ENCODE assay signal across 9 mouse cellular contexts in the genomic region with DNA sequence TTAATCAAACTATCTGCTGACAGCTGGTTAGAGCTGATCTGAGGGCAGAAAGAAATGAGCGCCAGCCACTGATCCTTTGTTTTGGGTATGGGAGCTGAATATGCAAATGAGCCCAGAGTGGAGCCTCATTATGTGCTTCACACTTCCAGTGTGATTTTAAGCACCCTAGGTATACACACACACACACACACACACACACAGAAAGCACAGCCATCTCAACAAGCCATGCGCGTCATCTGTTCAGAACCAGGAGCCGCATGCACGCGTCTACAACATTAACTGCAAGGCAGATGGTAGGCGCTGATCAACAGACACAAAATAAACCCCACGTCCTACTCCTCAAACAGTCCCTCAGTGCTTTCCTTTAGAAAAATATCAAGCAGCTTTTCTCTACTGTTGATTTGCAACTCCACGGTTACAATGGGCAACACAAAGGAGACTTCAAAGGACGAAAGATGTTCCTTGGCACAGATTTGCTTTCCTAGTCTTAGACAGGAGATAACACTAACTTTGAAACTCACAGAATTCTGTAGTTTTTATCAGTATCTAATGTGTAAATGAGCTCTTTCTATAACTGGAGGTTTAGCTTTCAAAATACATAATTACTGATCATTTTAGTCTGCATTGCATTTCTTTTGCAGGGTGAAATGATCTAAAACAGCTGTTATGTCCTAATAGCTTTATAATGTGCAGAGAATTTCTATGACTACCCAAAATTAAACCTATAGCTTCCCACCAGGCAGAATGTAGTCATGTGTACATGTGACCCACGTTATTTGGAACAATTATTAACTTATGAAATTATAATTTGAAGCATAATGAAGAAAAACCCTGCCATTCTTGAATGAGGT.
DNase-seq lines count a peak whose midpoint lies in the region; ATAC-seq and TF ChIP-seq lines count a peak whose summit lies in the region.
"Had no signal": no experiment of that assay in that cellular context is flagged by ENCODE, and none has a peak within 500 bp of the region (broad histone marks: within the 10 kb centered on the region; RNA-seq: fewer than 3 reads in every experiment).

No protein-coding gene starts in this region.

- H3K27me3 ChIP-seq in lung, embryonic 14.5 days (ENCODE audit: insufficient read depth, low read length): no peaks in the 10 kb centered on the region
- no peaks in the 10 kb centered on the region for H3K27me3 ChIP-seq in hindbrain, embryonic 13.5 days
- H3K27me3 ChIP-seq in kidney, embryonic 15.5 days: no peaks in the 10 kb centered on the region

- ATAC-seq in lung, embryonic 14.5 days (ENCODE audit: insufficient read depth): peak; percentile 54
- ATAC-seq in hindbrain, embryonic 13.5 days (ENCODE audit: low FRiP score): no peak
- ATAC-seq in kidney, embryonic 15.5 days (replicated peaks; ENCODE audit: low FRiP score): no peak

- H3K9ac ChIP-seq in lung, embryonic 14.5 days: no peak overlapping the region
- H3K9ac ChIP-seq in hindbrain, embryonic 13.5 days: no peak overlapping the region
- H3K9ac ChIP-seq in kidney, embryonic 15.5 days: no peak overlapping the region

- peaks cover 3% of the 10 kb centered on the region; the same call in 1 of the 2 replicates for H3K4me1 ChIP-seq in lung, embryonic 14.5 days (ENCODE audit: insufficient read depth)
- peaks cover 30% of the 10 kb centered on the region for H3K4me1 ChIP-seq in hindbrain, embryonic 13.5 days (replicated peaks)
- H3K4me1 ChIP-seq in kidney, embryonic 15.5 days: 0 out of 2 replicates have a peak, but pooled peaks cover 2% of the 10 kb centered on the region

- 0 out of 2 replicates have a peak overlapping the region, but pooled peaks have one; percentile 15 for H3K4me2 ChIP-seq in lung, embryonic 14.5 days
- H3K4me2 ChIP-seq in hindbrain, embryonic 13.5 days: no peak overlapping the region; the same call in 1 of the 2 replicates
- H3K4me2 ChIP-seq in kidney, embryonic 15.5 days: no peak overlapping the region

- H3K4me3 ChIP-seq in lung, embryonic 14.5 days (ENCODE audit: low read depth, low read length): no peak overlapping the region
- no peak overlapping the region for H3K4me3 ChIP-seq in hindbrain, embryonic 13.5 days
- no peak overlapping the region for H3K4me3 ChIP-seq in kidney, embryonic 15.5 days (replicated peaks)

- no peaks in the 10 kb centered on the region for H3K36me3 ChIP-seq in lung, embryonic 14.5 days (ENCODE audit: insufficient read depth)
- H3K36me3 ChIP-seq in hindbrain, embryonic 13.5 days: no peaks in the 10 kb centered on the region
- H3K36me3 ChIP-seq in kidney, embryonic 15.5 days: 0 out of 2 replicates have a peak, but pooled peaks cover 8% of the 10 kb centered on the region

- intact Hi-C loops in left cerebral cortex, postnatal 25 days (cut with DNase I): no loop called here

- peak; percentile 65 for DNase-seq in lung, embryonic 14.5 days
- DNase-seq in lung, postnatal 10 days: no peak
- peak; percentile 80 to 83 for DNase-seq in left cerebral cortex, postnatal 25 days (ENCODE audit: low spot score in 2 of 2)
- peak; percentile 86 to 93 for DNase-seq in right cerebral cortex, postnatal 10 days (ENCODE audit: low spot score in 2 of 2)
- no peak for DNase-seq in kidney, adult 11 months
- DNase-seq in adrenal gland, adult (ENCODE audit: inconsistent age in 2 of 2, low spot score in 1 of 2): no peak
- DNase-seq: thymus, adult 18-20 months had no signal

- TF ChIP-seq CTCF in lung, embryonic 14.5 days (IDR thresholded peaks at IDR 0.05; ENCODE audit: low read depth): no peak

- 48% methylated on average over 11 of the region's 11 CpGs for WGBS in lung, embryonic 14.5 days
- WGBS in hindbrain, embryonic 13.5 days: 25% methylated on average over 11 of the region's 11 CpGs
- 69% methylated on average over 11 of the region's 11 CpGs for WGBS in kidney, embryonic 15.5 days

- H3K9me3 ChIP-seq in lung, embryonic 14.5 days (ENCODE audit: low read depth, low read length): no peaks in the 10 kb centered on the region
- no peaks in the 10 kb centered on the region for H3K9me3 ChIP-seq in hindbrain, embryonic 13.5 days
- H3K9me3 ChIP-seq in kidney, embryonic 15.5 days (replicated peaks): no peaks in the 10 kb centered on the region

- peak overlapping the region; percentile 69; the same call in 1 of the 2 replicates for H3K27ac ChIP-seq in lung, embryonic 14.5 days (ENCODE audit: low read depth)
- H3K27ac ChIP-seq in hindbrain, embryonic 13.5 days: peak overlapping the region; percentile 61
- H3K27ac ChIP-seq in kidney, embryonic 15.5 days: no peak overlapping the region

Comparison
In these comparisons a context has a peak if more than half of its experiments do, and no peak if none do; other contexts are left out.
1. DNase-seq: peak in lung, embryonic 14.5 days (single experiment), left cerebral cortex, postnatal 25 days (2 of 2) and right cerebral cortex, postnatal 10 days (2 of 2); none in lung, postnatal 10 days (single experiment), kidney, adult 11 months (single experiment) and adrenal gland, adult (0 of 2).